Mouse (Mus musculus) embryo, embryonic 11 days (tissue): ENCODE data around the gene Olfr1310.
"Not testable (repeated sequence)": the region's sequence is repeated elsewhere in the genome, so short reads cannot be mapped to it uniquely, and the experiment has no call there.

Experiments
- DNase-seq: peaks from one replicate; pipeline ENCODE4 v3.0.0-alpha.2; 2015

Olfr1310 gene

GRCm38 (mm10) chr2:112012608-112013007, at the start of gene Olfr1310:
TSS of gene Olfr1310 (minus strand) at chr2:112012708.
- DNase-seq: no peak

GRCm38 (mm10) chr2:112050138-112050537, 37.6 kb upstream of the Olfr1310 start, which contains the start of gene Olfr1312:
TSS of gene Olfr1312 (minus strand) at chr2:112050238.
- no peak for DNase-seq

- not testable (repeated sequence) for DNase-seq
Measured at GRCm38 (mm10) chr2:112026971-112027370, 14.5 kb upstream of the Olfr1310 start.

- no peak for DNase-seq
Measured at GRCm38 (mm10) chr2:112024312-112024711, 11.8 kb upstream of the Olfr1310 start, which contains the start of gene Olfr1311. TSS of gene Olfr1311 (minus strand) at chr2:112024412.

GRCm38 (mm10) chr2:112014900-112015299, 2.4 kb upstream of the Olfr1310 start:
- no peak for DNase-seq

- no peak for DNase-seq
Measured at GRCm38 (mm10) chr2:111990181-111990580, 22.3 kb downstream of the Olfr1310 start, which contains the start of gene Olfr1309. TSS of gene Olfr1309 (minus strand) at chr2:111990281.

GRCm38 (mm10) chr2:111964844-111965243, 47.7 kb downstream of the Olfr1310 start, which contains the start of gene Olfr1308:
TSS of gene Olfr1308 (minus strand) at chr2:111964944.
- no peak for DNase-seq
